In the genomic region with DNA sequence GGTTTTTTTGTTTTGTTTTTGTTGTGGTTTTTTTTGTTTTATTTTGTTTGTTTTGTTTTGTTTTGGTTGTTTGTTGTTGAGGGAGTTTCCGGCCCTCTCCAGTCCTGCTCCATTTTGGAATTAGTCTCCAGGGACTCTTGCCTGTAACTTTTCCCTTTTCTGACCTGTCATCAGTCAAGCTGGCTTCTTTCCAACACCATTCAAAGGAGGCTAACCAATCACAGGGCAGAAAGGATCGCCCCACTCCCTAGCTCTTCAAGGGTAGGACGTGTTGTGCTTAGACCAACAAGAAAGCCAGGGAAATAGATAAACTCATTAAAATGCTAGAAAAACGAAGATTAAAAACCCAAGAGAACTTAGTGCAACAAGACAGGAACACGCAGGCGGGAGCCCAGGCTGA, we compare ENCODE assay signal across 10 mouse cellular contexts. TPM values are rescaled to one million over a fixed set of nuclear protein-coding genes. Genes with fewer than 3 reads are reported as not detected.
A peak's percentile ranks its signal among the peaks of the same experiment; 100 is the strongest.
DNase-seq lines count a peak whose midpoint lies in the region; ATAC-seq and TF ChIP-seq lines count a peak whose summit lies in the region.
"Had no signal": no experiment of that assay in that cellular context is flagged by ENCODE, and none has a peak within 500 bp of the region (broad histone marks: within the 10 kb centered on the region; RNA-seq: fewer than 3 reads in every experiment).

No protein-coding gene starts in this region.

- H3K4me1 ChIP-seq in heart, embryonic 11.5 days (ENCODE audit: control insufficient read depth, insufficient read depth, low read length) = peaks cover 43% of the 10 kb centered on the region
- H3K4me1 ChIP-seq in E14TG2a.4 (replicated peaks; ENCODE audit: low read depth, low read length) = peaks cover 69% of the 10 kb centered on the region
- H3K4me1 ChIP-seq in hindbrain, embryonic 12.5 days = peaks cover 39% of the 10 kb centered on the region

- WGBS in heart, embryonic 11.5 days (ENCODE audit: insufficient replicate concordance) = 15% methylated on average over 6 of the region's 6 CpGs
- WGBS in hindbrain, embryonic 12.5 days = 8% methylated on average over 6 of the region's 6 CpGs

- 0 out of 2 replicates have a peak overlapping the region, but pooled peaks have one; percentile 22 for H3K9ac ChIP-seq in heart, embryonic 11.5 days (ENCODE audit: low read depth, low read length)
- no peak overlapping the region for H3K9ac ChIP-seq in hindbrain, embryonic 12.5 days

- DNase-seq in heart, postnatal 25 days (ENCODE audit: low spot score) = no peak
- DNase-seq in brain, embryonic 14.5 days (ENCODE audit: low read depth) = peak; percentile 70
- no peak for DNase-seq in gastrocnemius, postnatal 25 days
- no peak for DNase-seq in cerebellum, adult 11 months
- no peak for DNase-seq in left cerebral cortex, postnatal 36 days (ENCODE audit: low spot score in 2 of 2)
- DNase-seq: liver had no signal

- intact Hi-C loops in heart, postnatal 25 days (cut with DNase I) = no loop called here
- intact Hi-C loops in left cerebral cortex, postnatal 36 days (cut with DNase I) = no loop called here

- H3K27me3 ChIP-seq in heart, embryonic 11.5 days (ENCODE audit: control insufficient read depth, insufficient read depth, low read length) = no peaks in the 10 kb centered on the region
- no peaks in the 10 kb centered on the region for H3K27me3 ChIP-seq in E14TG2a.4 (ENCODE audit: insufficient read depth, low read length)
- H3K27me3 ChIP-seq in hindbrain, embryonic 12.5 days = peaks cover 18% of the 10 kb centered on the region

- H3K9me3 ChIP-seq in heart, embryonic 11.5 days (replicated peaks; ENCODE audit: control insufficient read depth, low read length) = no peaks in the 10 kb centered on the region
- H3K9me3 ChIP-seq in E14TG2a.4 (ENCODE audit: low read length) = peaks cover 54% of the 10 kb centered on the region
- H3K9me3 ChIP-seq in hindbrain, embryonic 12.5 days (replicated peaks) = 0 out of 2 replicates have a peak, but pooled peaks cover 7% of the 10 kb centered on the region

- peak; percentile 17; the same call in 1 of the 2 replicates for ATAC-seq in heart, embryonic 11.5 days (replicated peaks; ENCODE audit: insufficient number of reproducible peaks, low FRiP score, low TSS enrichment)
- peak; percentile 32; the same call in 1 of the 2 replicates for ATAC-seq in hindbrain, embryonic 12.5 days (ENCODE audit: low FRiP score)

- TF ChIP-seq POLR2A in brain, embryonic 14.5 days (IDR thresholded peaks at IDR 0.05; ENCODE audit: borderline replicate concordance, extremely low read depth, insufficient read depth, insufficient read length, poor library complexity, severe bottlenecking) = no peak

- H3K4me2 ChIP-seq in heart, embryonic 11.5 days = peak overlapping the region; percentile 44
- H3K4me2 ChIP-seq in hindbrain, embryonic 12.5 days (replicated peaks) = peak overlapping the region; percentile 29

- peak overlapping the region; percentile 59 for H3K27ac ChIP-seq in heart, embryonic 11.5 days (ENCODE audit: low read depth, low read length)
- no peak overlapping the region for H3K27ac ChIP-seq in hindbrain, embryonic 12.5 days

- no peak for TF ChIP-seq CTCF in E14TG2a.4 (conservative IDR thresholded peaks at IDR 0.05; ENCODE audit: low read length)
- no peak for TF ChIP-seq CTCF in brain, embryonic 14.5 days (IDR thresholded peaks at IDR 0.05; ENCODE audit: borderline replicate concordance, extremely low read depth, insufficient read depth, insufficient read length)

- H3K36me3 ChIP-seq in heart, embryonic 11.5 days (ENCODE audit: control insufficient read depth, insufficient read depth, low read length) = peaks cover 14% of the 10 kb centered on the region
- peaks cover 72% of the 10 kb centered on the region for H3K36me3 ChIP-seq in E14TG2a.4 (ENCODE audit: insufficient read depth, low read length)
- H3K36me3 ChIP-seq in hindbrain, embryonic 12.5 days = 0 out of 2 replicates have a peak, but pooled peaks cover 6% of the 10 kb centered on the region

- H3K4me3 ChIP-seq in heart, embryonic 11.5 days (ENCODE audit: low read depth, low read length) = 0 out of 2 replicates have a peak overlapping the region, but pooled peaks have one; percentile 12
- H3K4me3 ChIP-seq in E14TG2a.4 (replicated peaks; ENCODE audit: low read length) = peak overlapping the region; percentile 11; the same call in 1 of the 2 replicates
- no peak overlapping the region for H3K4me3 ChIP-seq in hindbrain, embryonic 12.5 days

RNA-seq across cellular contexts. Expression of a gene that starts 15.5 kb away (rescaled TPM):
- 29.4 and 31.6 TPM in 2 replicates for polyA plus RNA-seq in heart, embryonic 11.5 days (2014; fragmentation: Nextera tagmentation; extraction: Ambion mirVana)
- total RNA-seq in heart, postnatal 25 days (2021) = 10 to 100 TPM; 11.3 to 12.9 TPM
- polyA plus RNA-seq in brain, embryonic 14.5 days (2012; rRNA removed) = 10.0 and 15.0 TPM in 2 replicates
- polyA plus RNA-seq in hindbrain, embryonic 12.5 days (2016; fragmentation: Nextera tagmentation; extraction: Ambion mirVana) = 11.1 and 15.2 TPM in 2 replicates
- 1 to 10 TPM; 3.3 to 4.6 TPM for total RNA-seq in gastrocnemius, postnatal 25 days (2021)
- 1 to 10 TPM; 3.4 to 6.0 TPM for total RNA-seq in left cerebral cortex, postnatal 36 days (2021)
- total RNA-seq: neutrophil, adult 5-6 weeks had no signal
